Mouse (Mus musculus): ENCODE results near the gene Tenm2. TPM values are rescaled to one million over a fixed set of nuclear protein-coding genes. Genes with fewer than 3 reads are reported as not detected.

Gene Tenm2
- polyA plus RNA-seq, 1 experiment: not detected

GRCm38 (mm10) chr11:36096219-36096618, 1139.5 kb downstream of the Tenm2 start:
- Histone ChIP-seq H3K27ac (ENCODE audit: control insufficient read depth, insufficient read depth, low read depth, low read length, poor library complexity) (no peak overlapping the region), H3K4me1 (ENCODE audit: control insufficient read depth, insufficient read depth, low read length) (no peaks in the 10 kb centered on the region), H3K4me3 (replicated peaks; ENCODE audit: control insufficient read depth, low read depth, low read length) (no peak overlapping the region)
- 83% methylated on average over 14 of the region's 14 CpGs for WGBS
- TF ChIP-seq CTCF (IDR thresholded peaks at IDR 0.05; ENCODE audit: control insufficient read depth, insufficient read depth, low read length) (no peak), POLR2A (IDR thresholded peaks at IDR 0.05; ENCODE audit: borderline replicate concordance, control insufficient read depth, low read depth, low read length) (no peak)

- TF ChIP-seq CTCF (IDR thresholded peaks at IDR 0.05; ENCODE audit: control insufficient read depth, insufficient read depth, low read length) (no peak), POLR2A (IDR thresholded peaks at IDR 0.05; ENCODE audit: borderline replicate concordance, control insufficient read depth, low read depth, low read length) (no peak)
- H3K4me3 ChIP-seq (replicated peaks; ENCODE audit: control insufficient read depth, low read depth, low read length): no peak overlapping the region
- no peaks in the 10 kb centered on the region for H3K4me1 ChIP-seq (ENCODE audit: control insufficient read depth, insufficient read depth, low read length)
- no peak overlapping the region for H3K27ac ChIP-seq (ENCODE audit: control insufficient read depth, insufficient read depth, low read depth, low read length, poor library complexity)
- WGBS: 11% methylated on average over 3 of the region's 3 CpGs
Measured at GRCm38 (mm10) chr11:36090210-36090609, 1145.6 kb downstream of the Tenm2 start.

GRCm38 (mm10) chr11:36081399-36082053, 1154.2 kb downstream of the Tenm2 start:
- H3K4me3 ChIP-seq (replicated peaks; ENCODE audit: control insufficient read depth, low read depth, low read length): no peak overlapping the region
- TF ChIP-seq POLR2A (IDR thresholded peaks at IDR 0.05; ENCODE audit: borderline replicate concordance, control insufficient read depth, low read depth, low read length) (no peak), CTCF (IDR thresholded peaks at IDR 0.05; ENCODE audit: control insufficient read depth, insufficient read depth, low read length) (no peak)
- WGBS: 40% methylated on average over 10 of the region's 10 CpGs
- no peak overlapping the region for H3K27ac ChIP-seq (ENCODE audit: control insufficient read depth, insufficient read depth, low read depth, low read length, poor library complexity)
- no peaks in the 10 kb centered on the region for H3K4me1 ChIP-seq (ENCODE audit: control insufficient read depth, insufficient read depth, low read length)

GRCm38 (mm10) chr11:36080766-36081165, 1155.0 kb downstream of the Tenm2 start:
- no peak for TF ChIP-seq POLR2A (IDR thresholded peaks at IDR 0.05; ENCODE audit: borderline replicate concordance, control insufficient read depth, low read depth, low read length)
- TF ChIP-seq CTCF (IDR thresholded peaks at IDR 0.05; ENCODE audit: control insufficient read depth, insufficient read depth, low read length): no peak
- Histone ChIP-seq H3K4me3 (replicated peaks; ENCODE audit: control insufficient read depth, low read depth, low read length) (no peak overlapping the region), H3K27ac (ENCODE audit: control insufficient read depth, insufficient read depth, low read depth, low read length, poor library complexity) (no peak overlapping the region), H3K4me1 (ENCODE audit: control insufficient read depth, insufficient read depth, low read length) (no peaks in the 10 kb centered on the region)
- whole genome bisulfite sequencing: 62% methylated on average over 11 of the region's 11 CpGs

GRCm38 (mm10) chr11:36078391-36078790, 1157.4 kb downstream of the Tenm2 start:
- Histone ChIP-seq H3K27ac (ENCODE audit: control insufficient read depth, insufficient read depth, low read depth, low read length, poor library complexity) (no peak overlapping the region), H3K4me1 (ENCODE audit: control insufficient read depth, insufficient read depth, low read length) (no peaks in the 10 kb centered on the region), H3K4me3 (replicated peaks; ENCODE audit: control insufficient read depth, low read depth, low read length) (no peak overlapping the region)
- TF ChIP-seq CTCF (IDR thresholded peaks at IDR 0.05; ENCODE audit: control insufficient read depth, insufficient read depth, low read length) (no peak), POLR2A (IDR thresholded peaks at IDR 0.05; ENCODE audit: borderline replicate concordance, control insufficient read depth, low read depth, low read length) (no peak)
- WGBS: 79% methylated on average over 7 of the region's 7 CpGs

- TF ChIP-seq POLR2A (IDR thresholded peaks at IDR 0.05; ENCODE audit: borderline replicate concordance, control insufficient read depth, low read depth, low read length): no peak
- TF ChIP-seq CTCF (IDR thresholded peaks at IDR 0.05; ENCODE audit: control insufficient read depth, insufficient read depth, low read length): no peak
- WGBS: 70% methylated on average over 8 of the region's 8 CpGs
- Histone ChIP-seq H3K4me3 (replicated peaks; ENCODE audit: control insufficient read depth, low read depth, low read length) (no peak overlapping the region), H3K27ac (ENCODE audit: control insufficient read depth, insufficient read depth, low read depth, low read length, poor library complexity) (no peak overlapping the region), H3K4me1 (ENCODE audit: control insufficient read depth, insufficient read depth, low read length) (no peaks in the 10 kb centered on the region)
Measured at GRCm38 (mm10) chr11:36074015-36074567, 1161.7 kb downstream of the Tenm2 start.

- H3K27ac ChIP-seq (ENCODE audit: control insufficient read depth, insufficient read depth, low read depth, low read length, poor library complexity): no peak overlapping the region
- WGBS: 74% methylated on average over 8 of the region's 8 CpGs
- no peak overlapping the region for H3K4me3 ChIP-seq (replicated peaks; ENCODE audit: control insufficient read depth, low read depth, low read length)
- no peaks in the 10 kb centered on the region for H3K4me1 ChIP-seq (ENCODE audit: control insufficient read depth, insufficient read depth, low read length)
- TF ChIP-seq CTCF (IDR thresholded peaks at IDR 0.05; ENCODE audit: control insufficient read depth, insufficient read depth, low read length) (no peak), POLR2A (IDR thresholded peaks at IDR 0.05; ENCODE audit: borderline replicate concordance, control insufficient read depth, low read depth, low read length) (no peak)
Measured at GRCm38 (mm10) chr11:36073074-36073818, 1162.5 kb downstream of the Tenm2 start.

- 80% methylated on average over 5 of the region's 5 CpGs for WGBS
- Histone ChIP-seq H3K4me3 (replicated peaks; ENCODE audit: control insufficient read depth, low read depth, low read length) (no peak overlapping the region), H3K27ac (ENCODE audit: control insufficient read depth, insufficient read depth, low read depth, low read length, poor library complexity) (no peak overlapping the region), H3K4me1 (ENCODE audit: control insufficient read depth, insufficient read depth, low read length) (no peaks in the 10 kb centered on the region)
- no peak for TF ChIP-seq CTCF (IDR thresholded peaks at IDR 0.05; ENCODE audit: control insufficient read depth, insufficient read depth, low read length)
- no peak for TF ChIP-seq POLR2A (IDR thresholded peaks at IDR 0.05; ENCODE audit: borderline replicate concordance, control insufficient read depth, low read depth, low read length)
Measured at GRCm38 (mm10) chr11:36072646-36073045, 1163.1 kb downstream of the Tenm2 start.

Data from bone marrow, adult 2 months (tissue).